Mouse (Mus musculus) heart, adult 11 months (tissue): ENCODE measurements at regions not wholly inside any gene's neighbourhood (a gene's known extent, or its start where the extent isn't known, plus 50 kb on each side); places are given as distances from the start of the nearest gene placed in this dataset.

Source experiments
- DNase-seq: peaks from one replicate; pipeline ENCODE4 v3.0.0; 2022

DNA sequence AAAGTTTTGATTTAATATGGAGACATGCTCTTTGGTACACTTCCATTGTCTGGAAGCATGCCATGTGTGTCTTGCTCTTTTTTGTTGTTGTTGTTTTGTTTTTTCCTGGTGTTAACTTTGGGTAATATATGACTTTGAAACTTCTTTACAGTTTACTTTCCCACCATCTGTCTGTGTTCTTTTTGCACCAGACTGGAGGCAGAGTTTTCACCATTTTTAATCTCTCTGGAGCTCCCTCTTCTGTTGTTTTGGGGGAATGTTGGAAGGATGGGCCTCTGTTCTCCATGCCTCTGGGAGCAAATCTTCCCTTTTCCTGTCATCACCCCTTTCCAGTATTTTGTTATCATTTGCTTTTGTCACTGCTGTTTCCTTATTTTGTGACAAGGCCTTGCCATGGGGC, 153.5 kb upstream of the 1700056E22Rik start:
- no peak for DNase-seq

DNA sequence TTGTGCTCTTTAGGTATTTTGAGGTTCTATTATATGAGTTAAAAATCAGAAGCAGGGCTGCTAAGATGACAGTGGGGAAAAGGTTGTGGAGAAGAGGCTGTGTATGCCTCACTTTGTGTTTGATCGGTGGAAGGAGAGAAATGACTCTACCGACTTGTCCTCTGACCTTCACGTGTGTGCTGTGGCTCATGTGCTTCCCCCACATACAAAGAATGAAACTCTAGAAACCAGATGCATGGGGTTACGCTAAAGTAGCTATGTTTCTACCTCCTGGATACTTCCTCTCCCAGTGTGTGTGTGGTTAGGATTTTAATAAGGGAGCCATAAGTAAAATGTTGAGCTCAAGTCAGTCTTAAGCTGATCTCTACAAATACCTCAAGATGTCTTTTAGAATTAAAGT, 148.1 kb upstream of the 1700056E22Rik start:
- peak; percentile 8 for DNase-seq

DNA sequence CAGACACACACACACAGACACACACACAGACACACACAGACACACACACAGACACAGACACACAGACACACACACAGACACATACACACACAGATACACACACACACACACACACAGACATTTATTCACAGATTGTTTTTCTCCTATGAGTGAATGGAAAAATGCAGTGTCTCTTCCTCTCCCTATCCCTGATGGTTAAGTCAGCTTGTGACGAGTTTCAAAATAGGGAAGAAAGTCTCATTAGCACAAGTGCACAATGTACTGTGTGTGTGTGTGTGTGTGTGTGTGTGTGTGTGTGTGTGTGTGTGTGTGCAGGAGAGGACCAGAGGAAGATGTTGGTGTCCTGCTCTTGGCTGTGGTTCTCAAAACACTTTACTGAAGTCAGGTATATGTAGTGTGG, 140.3 kb upstream of the 1700056E22Rik start:
- peak; percentile 25 for DNase-seq

DNA sequence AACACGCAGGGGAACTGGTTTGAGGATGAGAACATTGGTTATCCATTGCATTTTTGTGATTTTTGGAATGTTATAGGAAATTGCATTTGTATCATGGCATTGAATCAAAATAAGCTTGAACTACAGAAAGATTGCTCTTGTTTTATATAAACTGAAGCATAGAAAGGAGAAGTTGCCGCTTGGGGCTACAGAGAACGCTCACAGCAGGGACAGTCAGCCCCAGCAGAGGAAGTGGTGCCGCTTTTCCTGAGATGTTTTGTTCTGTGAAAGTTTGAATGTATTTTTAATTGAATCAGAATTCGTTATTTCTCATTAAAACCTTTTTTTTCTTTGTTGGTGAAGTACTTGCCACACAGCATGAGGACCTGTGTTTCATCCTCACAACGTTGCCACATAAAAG, 139.6 kb upstream of the 1700056E22Rik start:
- DNase-seq = peak; percentile 86

- peak; percentile 96 for DNase-seq
Observed at GRCm38 (mm10) chr1:184172986-184173385, 138.9 kb upstream of the 1700056E22Rik start.

DNA sequence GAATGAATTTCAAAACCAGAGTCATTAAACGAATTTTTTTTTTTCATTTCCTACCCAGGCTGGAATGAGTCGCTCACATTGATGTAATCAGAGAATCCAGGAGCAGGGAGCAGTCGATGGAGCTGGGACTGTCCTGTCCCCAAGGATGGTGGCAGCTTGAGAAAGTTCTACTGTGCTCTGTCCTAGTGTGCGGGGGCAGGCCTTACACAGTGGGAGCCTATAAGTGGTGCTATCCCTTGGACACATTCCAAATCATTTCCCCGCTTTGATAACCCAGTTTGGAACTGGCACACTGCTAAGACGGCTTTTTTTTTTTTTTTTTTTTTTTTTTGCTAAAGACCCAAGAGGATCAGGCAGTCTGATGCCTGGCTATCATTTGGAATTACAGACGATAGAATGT, 137.5 kb upstream of the 1700056E22Rik start:
- peak; percentile 75 for DNase-seq

GRCm38 (mm10) chr1:184170926-184171325, 136.8 kb upstream of the 1700056E22Rik start:
- DNase-seq = peak; percentile 98

GRCm38 (mm10) chr1:184169967-184170366, 135.9 kb upstream of the 1700056E22Rik start:
- no peak for DNase-seq

DNA sequence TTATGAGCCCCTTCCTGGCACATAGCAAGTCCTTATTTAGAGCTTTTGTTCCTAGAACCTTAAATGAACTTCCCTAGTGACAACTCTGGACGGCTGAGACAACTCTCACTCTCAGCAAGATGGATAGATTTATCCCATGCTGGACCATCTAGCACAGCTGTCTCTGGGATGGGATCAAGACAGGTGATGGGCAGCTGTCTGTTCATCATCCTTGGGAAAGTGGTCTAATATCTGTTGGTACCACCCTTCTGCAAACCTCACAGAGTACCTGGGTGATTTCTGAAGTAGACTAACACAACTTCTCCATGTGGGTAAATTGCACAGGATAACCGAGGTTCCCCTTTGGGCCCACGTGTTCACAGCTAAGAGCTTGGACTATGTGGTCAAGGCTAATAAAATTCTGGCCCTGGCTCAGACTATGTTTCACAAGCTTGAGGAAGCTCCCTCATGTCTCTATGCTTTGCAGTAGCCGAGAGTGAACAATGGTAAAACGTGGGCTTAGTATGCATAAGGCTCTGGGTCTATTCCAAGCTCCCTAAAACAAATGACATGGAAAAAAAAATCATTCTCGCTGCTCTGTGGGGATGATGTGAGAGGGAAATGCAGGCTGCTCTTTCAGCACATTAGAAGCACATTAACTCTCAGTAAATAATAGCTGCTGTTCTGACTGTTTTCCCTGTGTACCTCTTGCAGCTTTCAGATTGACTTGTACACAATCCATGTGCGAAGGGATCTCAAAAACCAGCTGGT, 135.1 kb upstream of the 1700056E22Rik start:
- peak; percentile 72 for DNase-seq

DNA sequence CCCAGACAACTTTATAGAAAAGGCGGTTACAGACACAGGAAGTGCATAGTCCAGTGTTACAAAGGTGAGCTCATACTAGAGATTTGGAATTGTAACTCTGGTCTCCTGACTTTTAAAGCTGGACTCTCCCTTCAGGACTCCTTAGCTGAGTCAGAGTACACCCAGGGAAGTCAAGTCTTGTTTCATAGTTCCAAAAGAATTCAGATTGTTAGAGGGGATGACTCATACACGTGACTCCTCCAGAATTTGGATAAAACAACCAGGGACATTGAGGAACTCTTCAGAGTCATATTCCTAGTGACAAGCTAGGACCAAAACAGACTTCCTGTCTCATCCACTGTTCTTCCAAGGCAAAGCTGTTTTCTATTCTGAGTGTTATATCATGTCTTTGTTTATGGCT, 132.8 kb upstream of the 1700056E22Rik start:
- DNase-seq = peak; percentile 29

DNA sequence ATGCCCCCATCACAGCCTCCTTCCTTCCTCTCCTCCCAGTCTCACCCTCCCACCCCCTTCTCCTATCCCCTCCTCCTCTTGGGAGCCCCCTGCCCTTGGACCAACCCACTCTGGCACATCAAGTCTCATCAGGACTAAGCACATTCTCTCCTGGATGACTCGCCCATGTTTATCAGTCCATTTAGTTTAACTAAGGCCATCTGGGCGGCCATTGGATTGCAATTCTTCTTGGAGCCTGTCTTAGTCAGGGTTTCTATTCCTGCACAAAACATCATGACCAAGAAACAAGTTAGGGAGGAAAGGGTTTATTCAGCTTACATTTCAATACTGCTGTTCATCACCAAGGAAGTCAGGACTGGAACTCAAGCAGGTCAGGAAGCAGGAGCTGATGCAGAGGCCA, 128.4 kb upstream of the 1700056E22Rik start:
- DNase-seq = peak; percentile 54

- DNase-seq = no peak
Observed at GRCm38 (mm10) chr1:184147713-184148112, 113.6 kb upstream of the 1700056E22Rik start.

DNA sequence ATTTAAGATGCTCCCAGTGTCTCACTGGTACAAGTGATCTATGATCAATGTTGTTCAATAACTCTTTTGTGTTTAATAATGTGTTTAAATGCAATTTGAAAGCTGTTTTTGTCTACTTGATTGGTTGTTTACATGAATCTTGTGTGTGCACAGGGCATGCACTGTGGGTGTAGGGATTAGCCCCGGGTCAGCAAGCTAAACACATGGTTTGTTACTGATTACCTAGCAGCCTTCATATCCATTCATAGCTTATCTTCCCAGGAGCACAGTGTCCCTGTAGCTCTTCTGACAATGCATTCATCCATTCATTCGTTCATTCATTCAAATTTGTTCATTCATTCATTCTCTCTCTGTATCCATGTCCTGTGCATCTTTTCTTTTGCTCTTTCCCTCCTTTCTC, 108.9 kb upstream of the 1700056E22Rik start:
- DNase-seq = no peak

- DNase-seq = no peak
Observed at GRCm38 (mm10) chr1:184140486-184140885, 106.4 kb upstream of the 1700056E22Rik start.

GRCm38 (mm10) chr1:184140082-184140481, 106.0 kb upstream of the 1700056E22Rik start:
- DNase-seq = no peak

- DNase-seq = no peak
Observed at GRCm38 (mm10) chr1:184138661-184139060, 104.6 kb upstream of the 1700056E22Rik start.

DNA sequence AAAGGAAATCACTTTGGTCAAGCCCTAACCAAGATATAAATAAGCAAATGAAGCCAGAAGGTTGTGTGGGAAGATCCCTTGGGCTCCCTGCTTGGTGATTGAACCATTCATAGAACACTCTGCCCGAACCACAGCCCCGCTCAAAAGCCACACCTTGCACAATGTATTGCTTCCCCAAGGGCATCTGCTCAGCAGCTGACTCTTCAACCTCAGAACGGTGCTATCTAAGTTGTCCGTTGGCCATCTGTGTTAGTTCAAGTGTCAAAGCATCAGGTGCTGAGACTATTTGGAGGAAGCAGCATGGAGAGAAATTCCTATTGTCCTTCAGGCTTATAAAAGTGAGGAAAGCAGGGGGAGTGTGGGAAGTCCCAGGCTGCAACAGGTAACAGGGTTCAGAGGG, 96.8 kb upstream of the 1700056E22Rik start:
- no peak for DNase-seq

DNA sequence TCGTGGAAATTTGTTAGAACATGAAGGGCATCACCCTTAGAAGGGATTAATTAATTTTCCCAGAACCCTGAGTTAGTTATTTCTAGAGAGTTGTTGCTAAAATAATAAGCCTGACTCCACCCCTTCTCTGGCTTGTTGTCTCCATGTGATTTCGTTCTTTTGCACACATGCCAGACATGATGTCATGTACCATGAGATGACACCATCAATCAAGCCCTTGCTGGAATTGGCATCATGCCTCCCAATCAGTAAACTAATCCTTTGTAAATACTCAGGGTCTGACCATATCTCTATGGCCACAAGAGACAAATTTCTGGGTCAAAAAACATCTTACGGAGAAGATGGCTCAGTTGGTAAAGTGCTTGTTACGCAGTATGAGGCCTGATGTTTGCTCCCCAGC, 93.2 kb upstream of the 1700056E22Rik start:
- no peak for DNase-seq

- DNase-seq = no peak
Observed at GRCm38 (mm10) chr1:184126909-184127308, 92.8 kb upstream of the 1700056E22Rik start.
